Mouse (Mus musculus) central nervous system, embryonic 18 days (tissue): ENCODE results near the gene Nprl3. TPM values are rescaled to one million over a fixed set of nuclear protein-coding genes. Genes with fewer than 3 reads are reported as not detected.

Experiments used
- polyA plus RNA-seq: library from polyadenylated mRNA; depleted of rRNA; stranded (reverse); fragments of >200 nt; gene quantifications from 2 replicates; pipeline ENCODE4 v1.2.3, GENCODE M21; 2012; rRNA removed

Nprl3 gene
- polyA plus RNA-seq: 68.8 and 71.5 TPM in 2 replicates

GRCm38 (mm10) chr11:32267188-32267884, at the start of gene Nprl3:
TSS of gene Nprl3 (minus strand) at chr11:32267707.

GRCm38 (mm10) chr11:32299865-32300264, 32.4 kb upstream of the Nprl3 start, which contains the start of gene Hbq1a:
TSS of gene Hbq1a (plus strand) at chr11:32300069.

GRCm38 (mm10) chr11:32296203-32296602, 28.7 kb upstream of the Nprl3 start, which contains the start of gene Hba-a2:
TSS of gene Hba-a2 (plus strand) at chr11:32296489.

GRCm38 (mm10) chr11:32286695-32287492, 19.4 kb upstream of the Nprl3 start, which contains the start of gene Hbq1b:
TSS of gene Hbq1b (plus strand) at chr11:32286965.

GRCm38 (mm10) chr11:32283091-32283777, 15.7 kb upstream of the Nprl3 start, which contains the start of gene Hba-a1:
TSS of gene Hba-a1 (plus strand) at chr11:32283511.

GRCm38 (mm10) chr11:32276347-32276746, 8.8 kb upstream of the Nprl3 start, which contains the start of gene Hba-x:
TSS of gene Hba-x (plus strand) at chr11:32276400.

GRCm38 (mm10) chr11:32226124-32226871, 41.2 kb downstream of the Nprl3 start, which contains the start of gene Mpg:
TSS of gene Mpg (plus strand) at chr11:32226505.

GRCm38 (mm10) chr11:32221951-32222409, 45.5 kb downstream of the Nprl3 start, which contains the start of gene Rhbdf1:
TSS of gene Rhbdf1 (minus strand) at chr11:32222300.

GRCm38 (mm10) chr11:32205058-32205873, 62.2 kb downstream of the Nprl3 start, which contains the start of gene Snrnp25:
TSS of gene Snrnp25 (plus strand) at chr11:32205415.

GRCm38 (mm10) chr11:32200075-32200601, 67.4 kb downstream of the Nprl3 start, which contains the start of gene Il9r:
TSS of gene Il9r (minus strand) at chr11:32200279.

Other genes starting within 250 kb of the Nprl3 start
- not detected in 2 replicates for gene Il9r, start 67.4 kb downstream of the Nprl3 start, polyA plus RNA-seq
- gene Snrnp25, start 62.3 kb downstream of the Nprl3 start, polyA plus RNA-seq: 49.3 and 57.1 TPM in 2 replicates
- 32.1 and 32.8 TPM in 2 replicates for gene Rhbdf1, start 45.4 kb downstream of the Nprl3 start, polyA plus RNA-seq
- 17.2 TPM in 2 replicates for gene Mpg, start 41.2 kb downstream of the Nprl3 start, polyA plus RNA-seq
- 0.07 and 0.21 TPM in 2 replicates for gene Hba-x, start 8.7 kb upstream of the Nprl3 start, polyA plus RNA-seq
- 446 and 671 TPM in 2 replicates for gene Hba-a1, start 15.8 kb upstream of the Nprl3 start, polyA plus RNA-seq
- gene Hbq1b, start 19.3 kb upstream of the Nprl3 start, polyA plus RNA-seq: 7.5 and 8.5 TPM in 2 replicates
- 1,065 and 1,539 TPM in 2 replicates for gene Hba-a2, start 28.8 kb upstream of the Nprl3 start, polyA plus RNA-seq
- 3.1 and 3.2 TPM in 2 replicates for gene Hbq1a, start 32.4 kb upstream of the Nprl3 start, polyA plus RNA-seq
- gene Sh3pxd2b, start 80.1 kb upstream of the Nprl3 start, polyA plus RNA-seq: 26.3 and 27.1 TPM in 2 replicates
- gene Ubtd2, start 187.7 kb upstream of the Nprl3 start, polyA plus RNA-seq: 55.1 and 59.0 TPM in 2 replicates